Mouse (Mus musculus) heart, postnatal 14 days (tissue): ENCODE data around the gene Tmem121b. TPM values are rescaled to one million over a fixed set of nuclear protein-coding genes. Genes with fewer than 3 reads are reported as not detected.

Source experiments
- total RNA-seq, 2 experiments: library from RNA; stranded (reverse); gene quantifications; 2 replicates each; pipeline ENCODE4 v1.2.3; 2021

The Tmem121b gene
- total RNA-seq, 2 experiments from 2014 or later = 0.05 TPM; not detected in 1

Other genes with a start within 250 kb of the Tmem121b start
- not detected for gene D330020A13Rik, start 199.4 kb downstream of the Tmem121b start, total RNA-seq
- under 1 TPM; 0.29 to 0.50 TPM for gene B4galnt3, start 199.2 kb downstream of the Tmem121b start, total RNA-seq
- 10 to 100 TPM; 36.6 to 40.0 TPM for gene Kdm5a, start 129.7 kb downstream of the Tmem121b start, total RNA-seq
- 1 to 10 TPM; 7.1 to 7.7 TPM for gene Ccdc77, start 129.4 kb downstream of the Tmem121b start, total RNA-seq
- 1 to 10 TPM; 3.3 to 5.4 TPM for gene Il17ra, start 30.6 kb downstream of the Tmem121b start, total RNA-seq
- 10 to 100 TPM; 20.1 to 21.7 TPM for gene Hdhd5, start 37.5 kb upstream of the Tmem121b start, total RNA-seq
- 10 to 100 TPM; 13.4 to 17.1 TPM for gene Cecr2, start 172.6 kb upstream of the Tmem121b start, total RNA-seq